Mouse (Mus musculus) spleen, adult 2 months (tissue): Measurements from ENCODE around the gene Pitpnc1.

Experiments used
- CTCF ChIP-seq: fragments of 200-500 bp; IDR thresholded peaks from 2 replicates; pipeline ENCODE4 v1.5.1; 2011; ENCODE audit warnings: mild to moderate bottlenecking, inconsistent platforms; ENCODE audit not compliant: insufficient read depth, insufficient read length, insufficient replicate concordance; ENCODE audit errors: extremely low read depth
- POLR2A ChIP-seq: fragments of 200-500 bp; IDR thresholded peaks from 2 replicates; pipeline ENCODE4 v1.6.1; 2011; ENCODE audit warnings: low read depth, low read length, inconsistent platforms

- no peak for TF ChIP-seq CTCF
- no peak for TF ChIP-seq POLR2A
These were observed 22.6 kb downstream of the Pitpnc1 start for GRCm38 (mm10) chr11:107447915-107448314.
